In genomic region chr1:157506522-157506921, GRCm38 (mm10) we compare ENCODE assay signal across 8 mouse cellular contexts. TPM values are rescaled to one million over a fixed set of nuclear protein-coding genes. Genes with fewer than 3 reads are reported as not detected.
DNase-seq lines count a peak whose midpoint lies in the region; ATAC-seq and TF ChIP-seq lines count a peak whose summit lies in the region.
"Had no signal": no experiment of that assay in that cellular context is flagged by ENCODE, and none has a peak within 500 bp of the region (broad histone marks: within the 10 kb centered on the region; RNA-seq: fewer than 3 reads in every experiment).

Sec16b (plus strand) TSS chr1:157506728.

- peak within 1 kb of the TSS; percentile 74 for H3K27ac ChIP-seq in embryonic fibroblast, embryonic 13.5 days (ENCODE audit: insufficient read depth, low read length)
- H3K27ac ChIP-seq in intestine, embryonic 14.5 days (ENCODE audit: low read depth): no peak within 1 kb of the TSS
- H3K27ac ChIP-seq: neural tube, embryonic 12.5 days had no signal

- H3K4me3 ChIP-seq in embryonic fibroblast, embryonic 13.5 days (ENCODE audit: insufficient read depth, low read length): peak within 1 kb of the TSS; percentile 30
- H3K4me3 ChIP-seq in intestine, embryonic 14.5 days (ENCODE audit: low read depth, low read length): no peak within 1 kb of the TSS
- H3K4me3 ChIP-seq: neural tube, embryonic 12.5 days had no signal

- DNase-seq in urinary bladder, postnatal 14 days (ENCODE audit: low spot score): peak; percentile 41
- no peak for DNase-seq in urinary bladder, postnatal 10 days (ENCODE audit: low spot score)
- peak; percentile 68 for DNase-seq in intestine, embryonic 14.5 days (ENCODE audit: low spot score)
- peak; percentile 57 to 66 for DNase-seq in lung, postnatal 4 days
- DNase-seq in thymus, postnatal 4 days: no peak
- DNase-seq in spleen, postnatal 4 days (ENCODE audit: low spot score in 2 of 2): no peak

- H3K27me3 ChIP-seq in intestine, embryonic 14.5 days (replicated peaks; ENCODE audit: control insufficient read depth, insufficient read depth, low read length): no peaks in the 10 kb centered on the region

- H3K4me1 ChIP-seq in embryonic fibroblast, embryonic 13.5 days (ENCODE audit: control insufficient read depth, insufficient read depth, low read length): no peaks in the 10 kb centered on the region
- H3K4me1 ChIP-seq in intestine, embryonic 14.5 days (replicated peaks; ENCODE audit: control insufficient read depth, insufficient read depth, low read length): no peaks in the 10 kb centered on the region

- TF ChIP-seq CTCF in embryonic fibroblast, embryonic 13.5 days (IDR thresholded peaks at IDR 0.05; ENCODE audit: borderline replicate concordance, insufficient read depth, low read length): no peak

- 24% methylated on average over 5 of the region's 5 CpGs for WGBS in intestine, embryonic 14.5 days

- no peaks in the 10 kb centered on the region for H3K9me3 ChIP-seq in intestine, embryonic 14.5 days (ENCODE audit: control insufficient read depth, low read length)
- H3K9me3 ChIP-seq: neural tube, embryonic 12.5 days had no signal

- peak within 1 kb of the TSS; percentile 23 for H3K4me2 ChIP-seq in intestine, embryonic 14.5 days (ENCODE audit: low read length)
- H3K4me2 ChIP-seq: neural tube, embryonic 12.5 days had no signal

- no peaks in the 10 kb centered on the region for H3K36me3 ChIP-seq in intestine, embryonic 14.5 days (ENCODE audit: control insufficient read depth, insufficient read depth, low read length)
- H3K36me3 ChIP-seq: neural tube, embryonic 12.5 days had no signal

- no peak for ATAC-seq in intestine, embryonic 14.5 days (replicated peaks; ENCODE audit: low FRiP score, low TSS enrichment, low read depth)

- H3K9ac ChIP-seq in intestine, embryonic 14.5 days (ENCODE audit: low read length): peak within 1 kb of the TSS; percentile 10; the same call in 1 of the 2 replicates
- H3K9ac ChIP-seq: neural tube, embryonic 12.5 days had no signal

- peak; percentile 87 for TF ChIP-seq POLR2A in embryonic fibroblast, embryonic 13.5 days (IDR thresholded peaks at IDR 0.05; ENCODE audit: low read depth, low read length)

RNA-seq across cellular contexts. Expression of gene Sec16b, which starts in this region (rescaled TPM):
- polyA plus RNA-seq in embryonic fibroblast, embryonic 13.5 days (2011; ENCODE audit: insufficient read length, low read depth, missing spikeins): 9.8 and 13.9 TPM in 2 replicates
- 6.7 and 7.8 TPM in 2 replicates for polyA plus RNA-seq in intestine, embryonic 14.5 days (2014; fragmentation: Nextera tagmentation; extraction: Ambion mirVana)

Comparison
In these comparisons a context has a peak if more than half of its experiments do, and no peak if none do; other contexts are left out.
1. DNase-seq: peak in urinary bladder, postnatal 14 days (single experiment), intestine, embryonic 14.5 days (single experiment) and lung, postnatal 4 days (2 of 2); none in urinary bladder, postnatal 10 days (single experiment), thymus, postnatal 4 days (single experiment) and spleen, postnatal 4 days (0 of 2).